Comparison of ENCODE assay signal across 10 mouse cellular contexts in genomic region chr12:106633096-106633495, GRCm38 (mm10).
A peak's percentile ranks its signal among the peaks of the same experiment; 100 is the strongest.
DNase-seq lines count a peak whose midpoint lies in the region; ATAC-seq lines count a peak whose summit lies in the region.
"Had no signal": no experiment of that assay in that cellular context is flagged by ENCODE, and none has a peak within 500 bp of the region (broad histone marks: within the 10 kb centered on the region; RNA-seq: fewer than 3 reads in every experiment).

No protein-coding gene starts in this region.

- no peaks in the 10 kb centered on the region for H3K36me3 ChIP-seq in hindbrain, embryonic 10.5 days
- H3K36me3 ChIP-seq in hindbrain, embryonic 16.5 days (ENCODE audit: control insufficient read depth, insufficient read depth, low read length): no peaks in the 10 kb centered on the region
- H3K36me3 ChIP-seq: embryonic facial prominence, embryonic 15.5 days had no signal

- no peak overlapping the region for H3K27ac ChIP-seq in hindbrain, embryonic 10.5 days
- no peak overlapping the region for H3K27ac ChIP-seq in hindbrain, embryonic 16.5 days (ENCODE audit: low read depth, low read length)
- H3K27ac ChIP-seq: embryonic facial prominence, embryonic 15.5 days had no signal

- no peaks in the 10 kb centered on the region for H3K4me1 ChIP-seq in hindbrain, embryonic 10.5 days (replicated peaks)
- H3K4me1 ChIP-seq in hindbrain, embryonic 16.5 days (ENCODE audit: control insufficient read depth, insufficient read depth, low read depth, low read length): no peaks in the 10 kb centered on the region
- H3K4me1 ChIP-seq: embryonic facial prominence, embryonic 15.5 days had no signal

- no peaks in the 10 kb centered on the region for H3K9me3 ChIP-seq in hindbrain, embryonic 10.5 days
- H3K9me3 ChIP-seq in hindbrain, embryonic 16.5 days (ENCODE audit: control insufficient read depth, low read length): no peaks in the 10 kb centered on the region
- H3K9me3 ChIP-seq: embryonic facial prominence, embryonic 15.5 days had no signal

- WGBS in hindbrain, embryonic 10.5 days: 17% methylated on average over 8 of the region's 8 CpGs
- 17% methylated on average over 8 of the region's 8 CpGs for WGBS in hindbrain, embryonic 16.5 days

- H3K27me3 ChIP-seq in hindbrain, embryonic 10.5 days (ENCODE audit: insufficient read depth, poor library complexity, severe bottlenecking): no peaks in the 10 kb centered on the region
- H3K27me3 ChIP-seq in hindbrain, embryonic 16.5 days (replicated peaks; ENCODE audit: control insufficient read depth, insufficient read depth, low read length): no peaks in the 10 kb centered on the region
- H3K27me3 ChIP-seq: embryonic facial prominence, embryonic 15.5 days; Patski had no signal

- H3K4me3 ChIP-seq in hindbrain, embryonic 10.5 days: no peak overlapping the region
- no peak overlapping the region for H3K4me3 ChIP-seq in hindbrain, embryonic 16.5 days (ENCODE audit: low read length)
- H3K4me3 ChIP-seq: embryonic facial prominence, embryonic 15.5 days had no signal

- no peak overlapping the region for H3K9ac ChIP-seq in hindbrain, embryonic 16.5 days (ENCODE audit: low read depth, low read length)
- H3K9ac ChIP-seq: embryonic facial prominence, embryonic 15.5 days had no signal

- peak; percentile 72 for DNase-seq in hindbrain, embryonic 10.5 days (ENCODE audit: low spot score)
- DNase-seq in testis, postnatal 10 days (ENCODE audit: low spot score): peak; percentile 70
- DNase-seq in testis, postnatal 14 days (ENCODE audit: low spot score): no peak
- peak; percentile 6 for DNase-seq in induced T-regulatory cell, adult 2 months (ENCODE audit: low read depth)
- DNase-seq in yolk sac, embryonic 10.5 days (ENCODE audit: low spot score): peak; percentile 30
- no peak for DNase-seq in right cerebral cortex, postnatal 36 days (ENCODE audit: low spot score in 2 of 2)
- no peak for DNase-seq in MN1 (ENCODE audit: low spot score)

- no peak overlapping the region for H3K4me2 ChIP-seq in hindbrain, embryonic 16.5 days (ENCODE audit: low read length)
- H3K4me2 ChIP-seq: embryonic facial prominence, embryonic 15.5 days had no signal

- ATAC-seq in hindbrain, embryonic 16.5 days: no peak
- ATAC-seq: Patski had no signal

Comparison
In these comparisons a context has a peak if more than half of its experiments do, and no peak if none do; other contexts are left out.
1. DNase-seq: peak in hindbrain, embryonic 10.5 days (single experiment), testis, postnatal 10 days (single experiment), induced T-regulatory cell, adult 2 months (single experiment) and yolk sac, embryonic 10.5 days (single experiment); none in testis, postnatal 14 days (single experiment), right cerebral cortex, postnatal 36 days (0 of 2) and MN1 (single experiment).